Mouse (Mus musculus) cerebellum, adult 11-12 months (tissue): ENCODE data around the gene Aaas.

Experiments
- DNase-seq: peaks from one replicate; pipeline ENCODE4 v3.0.0; 2022

Gene Aaas

DNA sequence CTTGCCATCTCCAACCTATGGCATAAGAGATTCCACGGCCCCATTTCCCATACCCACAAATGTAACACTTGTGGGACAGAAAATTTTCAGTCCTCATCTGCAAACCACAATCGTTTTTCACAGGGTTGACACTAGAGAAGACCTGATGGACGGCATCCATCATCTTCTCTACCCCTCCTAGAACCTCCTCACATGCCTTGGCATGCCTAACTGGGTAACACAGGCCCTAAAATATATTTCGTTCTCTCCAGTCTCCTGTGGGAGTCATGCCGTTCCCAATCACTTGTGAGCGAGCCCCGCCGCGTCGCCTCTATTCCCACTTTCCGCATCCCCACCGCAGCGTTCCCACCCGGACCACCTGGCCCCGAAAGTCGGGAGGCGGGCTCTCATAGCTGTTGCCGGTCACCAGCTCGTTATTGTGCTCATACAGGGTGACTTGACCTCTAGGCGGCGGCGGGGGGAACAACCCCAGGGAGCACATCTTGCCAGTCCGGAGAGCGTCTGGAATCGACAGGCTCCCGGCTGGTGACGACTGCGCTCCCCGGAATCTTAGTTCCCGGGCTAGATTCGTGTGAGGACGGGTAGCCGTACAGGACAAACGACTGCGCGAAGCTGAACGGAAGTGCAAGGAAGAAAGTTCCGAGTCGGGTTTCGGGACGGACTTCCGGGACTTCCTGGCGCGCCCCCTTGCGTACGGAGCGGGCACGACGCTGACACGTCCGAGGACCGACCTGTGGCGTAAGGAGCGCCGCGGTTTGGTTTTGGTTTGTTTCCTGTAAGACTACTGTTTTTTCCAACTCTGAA lies at the start of gene Aaas:
Aaas (minus strand) TSS at position 634 of the 804 bp plus-strand sequence.
- peak; percentile 93 for DNase-seq

- DNase-seq = peak; percentile 72
Measured at GRCm38 (mm10) chr15:102399229-102400221, 49.0 kb upstream of the Aaas start.

- DNase-seq = no peak
Measured at GRCm38 (mm10) chr15:102398629-102399028, 48.1 kb upstream of the Aaas start.

DNA sequence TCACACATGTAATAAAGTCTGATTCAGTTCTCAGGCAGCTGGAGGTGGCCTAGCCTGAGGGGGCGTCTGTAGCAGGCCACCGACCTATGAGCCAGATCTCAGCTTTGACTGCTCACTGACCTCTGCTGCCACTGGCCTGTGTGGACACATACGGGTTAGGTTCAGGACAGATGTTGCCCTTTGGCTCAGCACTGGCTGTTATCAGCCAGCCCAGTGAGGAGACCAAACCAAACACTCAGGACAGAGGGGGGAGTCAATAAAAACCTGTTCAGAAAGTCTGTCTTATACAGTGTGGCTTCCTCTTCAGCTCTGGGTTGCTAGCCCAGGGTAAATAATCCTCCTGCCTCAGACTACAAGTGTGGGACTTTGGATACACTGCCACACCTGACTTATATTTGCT lies 44.5 kb upstream of the Aaas start:
- no peak for DNase-seq

GRCm38 (mm10) chr15:102393584-102394014 lies 43.0 kb upstream of the Aaas start:
- DNase-seq = no peak

GRCm38 (mm10) chr15:102392520-102392919 lies 41.9 kb upstream of the Aaas start:
- no peak for DNase-seq

DNA sequence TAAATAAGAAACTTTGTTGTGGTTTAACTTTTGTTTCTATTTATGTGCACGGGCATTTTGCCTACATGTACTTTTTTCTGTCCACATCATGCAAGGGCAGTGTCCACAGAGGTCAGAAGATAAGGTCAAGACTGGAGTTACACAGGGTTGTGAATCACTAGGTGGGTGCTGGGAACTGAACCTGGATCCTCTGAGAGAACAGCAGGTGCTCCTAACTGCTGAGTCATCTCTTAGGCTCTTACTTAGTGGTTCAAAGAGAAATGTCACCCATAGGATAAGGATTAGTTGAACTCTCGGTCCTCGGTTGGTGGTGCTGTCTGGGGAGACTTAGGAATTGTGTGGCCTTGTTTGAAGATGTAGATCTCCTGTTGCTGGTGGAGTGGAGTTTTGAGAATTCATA lies 38.4 kb upstream of the Aaas start:
- DNase-seq = no peak

GRCm38 (mm10) chr15:102386640-102387039 lies 36.1 kb upstream of the Aaas start:
- no peak for DNase-seq

GRCm38 (mm10) chr15:102383671-102384070 lies 33.1 kb upstream of the Aaas start:
- DNase-seq = no peak

- DNase-seq = peak; percentile 68
Measured at GRCm38 (mm10) chr15:102381575-102381974, 31.0 kb upstream of the Aaas start.

GRCm38 (mm10) chr15:102377810-102378262 lies 27.3 kb upstream of the Aaas start:
- peak; percentile 19 for DNase-seq

- peak; percentile 42 for DNase-seq
Measured at GRCm38 (mm10) chr15:102377163-102377543, 26.6 kb upstream of the Aaas start.

DNA sequence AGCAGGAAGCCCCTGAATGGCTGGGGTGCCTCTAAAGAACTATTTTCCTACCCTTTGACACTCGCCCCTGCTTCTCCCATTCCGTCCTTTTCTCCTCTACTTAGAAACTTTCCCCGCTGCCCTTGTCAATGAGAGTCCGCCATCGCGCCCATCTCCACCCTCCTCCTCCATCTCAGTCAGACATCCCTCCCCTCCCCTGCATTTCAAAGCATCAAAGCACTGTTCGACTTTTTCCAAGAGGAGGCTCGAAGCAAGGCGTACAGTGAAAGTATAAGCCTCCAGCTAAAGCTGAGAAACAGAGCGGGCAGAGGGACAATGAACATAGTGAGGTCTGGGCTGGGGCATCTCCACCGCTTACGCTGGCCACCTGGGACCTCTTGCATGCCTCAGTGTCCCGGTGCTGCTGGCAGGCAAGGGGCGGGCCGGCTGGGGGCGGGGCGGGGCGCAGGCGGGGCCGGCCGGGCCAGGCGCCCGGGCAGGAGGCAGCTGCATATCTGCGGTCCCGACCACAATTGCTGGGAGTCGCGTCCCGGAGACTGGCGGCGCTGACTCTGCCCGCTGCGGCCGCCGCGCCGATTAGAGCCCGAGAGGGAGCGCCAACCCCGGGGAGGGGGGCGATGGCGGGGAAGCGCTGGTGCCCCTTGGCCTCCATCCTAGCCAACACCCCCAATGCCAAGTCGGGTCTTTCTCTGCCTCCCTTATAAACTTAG lies 26.0 kb upstream of the Aaas start:
- DNase-seq = peak; percentile 17

- DNase-seq = no peak
Measured at GRCm38 (mm10) chr15:102370727-102371126, 20.2 kb upstream of the Aaas start.

- DNase-seq = no peak
Measured at GRCm38 (mm10) chr15:102369972-102370371, 19.4 kb upstream of the Aaas start.

DNA sequence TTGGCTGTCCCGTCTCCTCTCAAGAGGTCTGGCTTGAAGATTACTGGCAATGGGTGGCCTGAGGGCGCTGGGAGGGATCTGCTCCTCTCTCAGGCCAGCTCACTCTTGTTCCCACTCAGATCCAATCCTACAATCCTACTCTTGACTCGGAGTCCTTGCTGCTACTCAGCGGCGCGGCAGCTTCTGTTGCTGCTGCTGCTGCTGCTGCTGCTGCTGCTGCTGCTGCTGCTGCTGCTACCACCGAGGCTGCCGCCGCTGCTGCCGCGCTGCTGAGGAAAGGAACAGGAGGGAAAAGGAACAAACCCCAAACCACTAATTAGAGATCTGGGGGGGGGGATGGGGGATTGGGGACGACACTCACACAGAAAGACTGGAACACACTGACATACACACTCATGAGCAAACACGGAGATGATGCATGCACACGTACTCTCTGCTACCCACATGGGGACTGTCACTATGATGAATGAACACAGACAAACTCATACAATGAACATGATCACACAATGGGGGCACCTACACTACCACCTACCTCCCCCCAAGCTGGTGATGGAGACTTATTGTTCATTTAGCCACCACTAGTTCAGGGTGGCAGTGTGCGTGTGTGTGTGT lies 16.3 kb upstream of the Aaas start, which contains the start of gene Sp7:
Sp7 (minus strand) TSS at position 450 of the 612 bp plus-strand sequence.
- no peak for DNase-seq

DNA sequence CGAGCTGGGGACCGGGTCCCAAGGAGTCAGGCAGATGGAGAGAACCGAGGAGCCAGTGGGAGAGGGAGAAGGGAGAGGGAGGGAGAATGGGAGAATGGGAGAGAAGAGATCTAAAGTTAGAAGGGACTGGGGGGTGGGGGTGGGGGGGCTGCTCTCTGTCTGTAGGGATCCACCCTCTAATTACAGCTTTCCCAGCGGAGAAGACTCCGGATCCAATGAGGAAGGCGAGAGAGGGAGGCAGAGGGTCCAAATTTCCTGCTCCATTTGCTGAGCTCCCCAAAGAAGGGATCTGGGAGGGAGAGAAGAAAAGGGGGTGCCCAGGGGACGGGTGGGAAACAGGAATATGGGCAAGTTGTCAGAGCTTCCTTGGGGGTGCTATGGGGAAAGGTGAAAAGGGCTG lies 15.7 kb upstream of the Aaas start:
- DNase-seq = no peak

- no peak for DNase-seq
Measured at GRCm38 (mm10) chr15:102364678-102365077, 14.1 kb upstream of the Aaas start.

- DNase-seq = no peak
Measured at GRCm38 (mm10) chr15:102362648-102363047, 12.1 kb upstream of the Aaas start.

GRCm38 (mm10) chr15:102358834-102359233 lies 8.3 kb upstream of the Aaas start:
- no peak for DNase-seq

DNA sequence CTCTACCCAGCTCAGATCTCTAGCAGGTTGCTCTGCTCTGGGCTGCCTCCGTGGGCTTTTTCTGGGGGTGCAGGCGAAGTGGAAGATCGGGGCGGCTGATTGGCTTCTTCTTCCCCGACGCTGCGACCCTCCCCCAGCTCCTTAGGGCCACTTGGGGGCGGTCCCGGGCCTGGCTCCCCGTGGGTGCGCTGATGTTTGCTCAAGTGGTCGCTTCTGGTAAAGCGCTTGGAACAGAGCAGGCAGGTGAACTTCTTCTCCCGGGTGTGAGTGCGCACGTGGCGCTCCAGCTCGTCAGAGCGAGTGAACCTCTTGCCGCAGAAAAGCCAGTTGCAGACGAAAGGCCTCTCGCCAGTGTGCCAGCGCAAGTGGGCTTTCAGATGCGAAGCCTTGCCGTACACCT lies 7.6 kb upstream of the Aaas start:
- DNase-seq = no peak
